Mouse (Mus musculus) ES-E14 (cell line): Measurements from ENCODE around the gene Pdzd2. TPM values are rescaled to one million over a fixed set of nuclear protein-coding genes. Genes with fewer than 3 reads are reported as not detected.

ENCODE experiments used
- DNase-seq: peaks from one replicate; pipeline ENCODE4 v3.0.0-alpha.2; 2013; ENCODE audit warnings: low read depth, low spot score
- H3K27ac ChIP-seq: 2 replicates; pipeline ENCODE4 v1.5.1; 2012; ENCODE audit warnings: low read depth, mild to moderate bottlenecking, low read length, moderate library complexity, mixed read lengths; ENCODE audit not compliant: poor library complexity, insufficient read depth, severe bottlenecking
- H3K36me3 ChIP-seq: 2 replicates; pipeline ENCODE4 v1.6.1; 2012; ENCODE audit warnings: mild to moderate bottlenecking, low read length, moderate library complexity, mixed read lengths; ENCODE audit not compliant: control insufficient read depth, poor library complexity, insufficient read depth, severe bottlenecking
- H3K4me1 ChIP-seq, 2 experiments: fragments of 150-350 bp in 1 of 2; sonication (generic) in 1 of 2; 2 replicates each; pipeline ENCODE4 v1.6.1; 2012; ENCODE audit warnings: low read length in 2 of 2, mild to moderate bottlenecking in 1 of 2, mixed read lengths in 1 of 2; ENCODE audit not compliant: control insufficient read depth in 2 of 2, insufficient read depth in 2 of 2, poor library complexity in 1 of 2
- H3K4me3 ChIP-seq, 2 experiments: fragments of 150-350 bp in 1 of 2; sonication (generic) in 1 of 2; 2 replicates each; pipeline ENCODE4 v1.5.1; 2012; ENCODE audit warnings: low read length in 2 of 2, low read depth in 1 of 2, mild to moderate bottlenecking in 1 of 2, mixed read lengths in 1 of 2; ENCODE audit not compliant: insufficient read depth in 1 of 2, poor library complexity in 1 of 2, severe bottlenecking in 1 of 2
- H3K9ac ChIP-seq: 2 replicates; pipeline ENCODE4 v1.6.1; 2012; ENCODE audit warnings: low read depth, mild to moderate bottlenecking, low read length, mixed read lengths; ENCODE audit not compliant: poor library complexity, insufficient read depth, severe bottlenecking
- H3K9me3 ChIP-seq: fragments of 150-350 bp; sonication (generic); 2 replicates; pipeline ENCODE4 v1.6.1; 2012; ENCODE audit warnings: low read depth, mild to moderate bottlenecking, low read length; ENCODE audit not compliant: control insufficient read depth, insufficient read depth
- CHD2 ChIP-seq: IDR thresholded peaks from 2 replicates; pipeline ENCODE4 v1.6.1; 2014; ENCODE audit warnings: mild to moderate bottlenecking, low read depth, low read length, inconsistent platforms
- HCFC1 ChIP-seq: IDR thresholded peaks from 2 replicates; pipeline ENCODE4 v1.6.1; 2012; ENCODE audit warnings: low read length, inconsistent platforms, borderline replicate concordance; ENCODE audit not compliant: insufficient read depth
- MAFK ChIP-seq: IDR thresholded peaks from 2 replicates; pipeline ENCODE4 v1.6.1; 2014; ENCODE audit warnings: mild to moderate bottlenecking, low read depth, low read length, inconsistent platforms; ENCODE audit not compliant: insufficient read depth
- ZC3H11A ChIP-seq: IDR thresholded peaks from 2 replicates; pipeline ENCODE4 v1.6.1; 2012; ENCODE audit warnings: low read depth, mild to moderate bottlenecking, inconsistent platforms, low read length, borderline replicate concordance
- ZNF384 ChIP-seq: IDR thresholded peaks from 2 replicates; pipeline ENCODE4 v1.6.1; 2012; ENCODE audit warnings: low read depth, low read length, inconsistent platforms
- in situ Hi-C, 2 experiments: fragments of 600-800 bp; cut with MboI; formaldehyde crosslinking; loops; one replicate each; pipeline ENCODE4 v1.15.1; 2025; ENCODE audit warnings: low sequenced_read_pairs in 2 of 2, inconsistent platforms in 1 of 2; ENCODE audit not compliant: unreplicated experiment in 2 of 2
- total RNA-seq: library from RNA; depleted of rRNA; stranded (reverse); fragments of 300-350 nt; gene quantifications from 2 replicates; pipeline ENCODE4 v1.2.3, GENCODE M21; 2012

Gene Pdzd2
- total RNA-seq, 1 experiment = 6.3 TPM

DNA sequence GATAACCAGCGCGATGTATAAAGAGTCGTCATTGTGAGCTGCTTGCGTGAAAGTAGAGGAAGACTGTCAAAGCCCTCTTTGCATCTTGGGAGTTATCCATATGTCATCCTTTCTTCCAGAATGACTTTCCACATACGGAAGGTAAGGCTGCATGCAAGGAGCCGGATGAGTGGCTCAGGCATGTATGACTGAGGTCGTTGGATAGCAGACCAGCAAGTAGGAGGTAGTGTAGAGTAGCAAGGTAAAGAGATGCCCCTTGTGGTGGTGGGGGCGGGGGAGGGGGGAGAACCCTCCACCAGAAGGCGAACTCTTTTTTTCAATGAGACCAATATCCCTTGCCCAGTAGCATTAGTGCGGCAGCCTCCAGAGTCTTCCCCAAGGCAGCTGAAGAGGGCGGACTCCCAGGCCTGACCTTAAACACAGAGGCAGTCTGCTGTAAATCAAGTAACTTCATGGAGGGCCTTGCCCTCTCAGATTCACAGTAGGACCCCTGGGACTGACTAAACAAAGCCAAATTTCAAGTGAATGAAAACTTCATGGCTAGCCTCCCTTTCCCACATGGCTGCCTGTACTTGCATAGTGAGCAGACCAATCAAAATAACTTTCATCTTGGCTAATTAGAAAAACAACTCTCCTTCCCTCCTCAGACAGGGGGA, 22.7 kb upstream of the Pdzd2 start:
- TF ChIP-seq HCFC1 (no peak), MAFK (no peak), ZNF384 (no peak), ZC3H11A (no peak), CHD2 (no peak)
- in situ Hi-C loops = no loop called here
- Histone ChIP-seq H3K27ac (no peak overlapping the region), H3K36me3 (no peaks in the 10 kb centered on the region), H3K9me3 (no peaks in the 10 kb centered on the region), H3K9ac (no peak overlapping the region), H3K4me1 (no peaks in the 10 kb centered on the region), H3K4me3 (no peak overlapping the region)
- DNase-seq = no peak

DNA sequence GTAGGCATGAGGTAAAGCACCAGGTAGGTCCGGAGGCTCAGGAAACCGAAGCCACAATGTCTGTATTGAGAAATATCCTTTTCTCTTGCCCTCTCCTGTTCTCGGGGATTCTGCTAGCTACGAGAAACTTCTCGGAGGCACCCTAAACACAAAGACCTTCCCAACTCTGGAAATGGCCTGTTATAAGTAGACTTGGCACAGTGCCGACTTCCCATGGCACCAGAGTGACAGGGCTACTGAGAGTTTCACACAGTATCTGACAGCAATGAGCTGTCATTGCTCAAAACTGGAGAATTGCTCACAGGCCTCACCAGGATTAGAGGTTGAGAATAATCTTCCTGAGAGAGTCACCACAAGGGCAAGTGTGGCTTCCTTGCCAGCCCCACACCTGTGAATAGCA, 21.0 kb upstream of the Pdzd2 start:
- Histone ChIP-seq H3K4me3 (no peak overlapping the region), H3K9me3 (no peaks in the 10 kb centered on the region), H3K27ac (no peak overlapping the region), H3K36me3 (no peaks in the 10 kb centered on the region), H3K4me1 (no peaks in the 10 kb centered on the region), H3K9ac (no peak overlapping the region)
- no peak for DNase-seq
- in situ Hi-C loops = no loop called here
- TF ChIP-seq MAFK (no peak), ZNF384 (no peak), HCFC1 (no peak), ZC3H11A (no peak), CHD2 (no peak)

DNA sequence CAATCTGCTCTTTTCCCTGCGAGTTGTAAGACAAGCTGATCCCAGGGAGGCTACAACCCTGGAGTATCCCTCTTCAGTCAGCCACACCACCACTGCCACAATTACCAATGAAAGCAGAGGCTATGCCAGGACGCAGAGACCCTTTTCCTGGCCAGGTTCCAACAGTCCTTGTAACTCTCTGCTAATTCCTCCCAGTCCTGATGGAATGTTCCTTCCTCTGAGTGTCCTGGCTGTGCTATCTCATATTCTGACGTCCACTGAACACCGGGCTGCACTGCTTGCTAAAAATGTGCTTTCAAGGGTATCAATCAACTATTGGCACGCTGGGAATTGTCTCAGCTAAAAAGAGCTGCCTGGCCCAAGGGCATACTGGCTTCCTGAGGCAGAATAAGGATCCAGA, 18.7 kb upstream of the Pdzd2 start:
- no peak for TF ChIP-seq ZNF384
- TF ChIP-seq CHD2 = no peak
- no peak for TF ChIP-seq ZC3H11A
- TF ChIP-seq MAFK = no peak
- TF ChIP-seq HCFC1 = no peak
- Histone ChIP-seq H3K4me3 (no peak overlapping the region), H3K4me1 (no peaks in the 10 kb centered on the region), H3K9me3 (no peaks in the 10 kb centered on the region), H3K36me3 (no peaks in the 10 kb centered on the region), H3K27ac (no peak overlapping the region), H3K9ac (no peak overlapping the region)
- no peak for DNase-seq
- in situ Hi-C loops = no loop called here

DNA sequence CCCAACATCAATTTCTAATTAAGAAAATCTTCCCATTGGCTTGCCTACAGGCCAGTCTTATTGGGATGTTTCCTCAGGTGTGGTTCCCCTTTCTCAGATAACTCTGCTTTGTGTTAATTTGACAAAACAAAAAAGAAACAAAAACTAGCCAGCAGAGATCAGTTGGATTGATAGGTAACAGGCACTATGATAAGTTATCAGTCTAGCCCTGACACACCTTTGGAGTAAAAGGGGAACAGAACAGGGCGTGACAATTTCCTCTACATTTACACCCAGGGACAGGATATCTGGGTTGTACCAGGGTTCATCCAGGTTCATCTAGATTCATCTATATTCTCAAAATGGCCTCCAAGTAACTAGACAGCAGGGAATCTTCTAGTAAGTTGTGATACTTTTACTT, 18.0 kb upstream of the Pdzd2 start:
- in situ Hi-C loops = no loop called here
- Histone ChIP-seq H3K36me3 (no peaks in the 10 kb centered on the region), H3K9ac (no peak overlapping the region), H3K27ac (no peak overlapping the region), H3K4me1 (no peaks in the 10 kb centered on the region), H3K9me3 (no peaks in the 10 kb centered on the region), H3K4me3 (no peak overlapping the region)
- no peak for DNase-seq
- TF ChIP-seq HCFC1 (no peak), CHD2 (no peak), ZNF384 (no peak), ZC3H11A (no peak), MAFK (no peak)

DNA sequence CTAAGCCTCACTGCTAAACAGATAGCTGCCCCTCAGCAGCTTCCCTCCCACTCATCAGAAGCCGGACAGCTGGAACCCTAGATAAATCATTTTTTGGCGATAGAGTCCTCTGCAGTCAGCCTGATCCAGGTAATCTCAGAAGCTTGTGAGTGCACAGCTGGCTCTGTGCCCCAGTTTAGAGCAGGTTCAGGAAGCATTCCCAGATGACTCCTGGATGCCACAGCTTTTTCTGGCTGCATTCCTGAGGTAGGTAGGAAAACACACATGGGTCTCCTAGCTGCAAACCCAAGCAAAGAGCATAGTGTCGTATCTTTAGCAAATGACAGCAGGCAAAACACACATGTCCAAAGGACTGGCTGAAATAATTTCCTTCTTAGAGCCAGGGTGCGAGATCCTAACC, 13.5 kb upstream of the Pdzd2 start:
- no peak overlapping the region for H3K9ac ChIP-seq
- no peak for DNase-seq
- in situ Hi-C loops = no loop called here
- no peaks in the 10 kb centered on the region for H3K9me3 ChIP-seq
- H3K27ac ChIP-seq = no peak overlapping the region
- no peaks in the 10 kb centered on the region for H3K4me1 ChIP-seq
- TF ChIP-seq HCFC1 (no peak), CHD2 (no peak), ZNF384 (no peak), ZC3H11A (no peak), MAFK (no peak)
- no peak overlapping the region for H3K4me3 ChIP-seq
- H3K36me3 ChIP-seq = no peaks in the 10 kb centered on the region
